Mouse (Mus musculus) right cerebral cortex, adult 2 months (tissue): Measurements from ENCODE around the gene Adamts10.

Source experiments
- DNase-seq, 2 experiments: peaks; one replicate each; pipeline ENCODE4 v3.0.0; 2021 to 2022; ENCODE audit warnings: low spot score in 2 of 2

Adamts10 gene

GRCm38 (mm10) chr17:33554536-33554935 lies 30.5 kb downstream of the Adamts10 start:
- no peak for DNase-seq

- DNase-seq = peak in 1 of 2 experiments; percentile 9
These were observed 31.3 kb downstream of the Adamts10 start, which contains the start of gene Myo1f for GRCm38 (mm10) chr17:33555223-33555855. Myo1f (plus strand) TSS chr17:33555707.

GRCm38 (mm10) chr17:33557922-33558321 lies 33.9 kb downstream of the Adamts10 start:
- no peak for DNase-seq

- no peak for DNase-seq
These were observed 39.6 kb downstream of the Adamts10 start for GRCm38 (mm10) chr17:33563527-33564076.

GRCm38 (mm10) chr17:33564599-33564998 lies 40.6 kb downstream of the Adamts10 start:
- no peak for DNase-seq

GRCm38 (mm10) chr17:33566182-33566581 lies 42.2 kb downstream of the Adamts10 start:
- no peak for DNase-seq

- DNase-seq = no peak
These were observed 60.1 kb downstream of the Adamts10 start for GRCm38 (mm10) chr17:33584061-33584460.

- DNase-seq = no peak
These were observed 62.0 kb downstream of the Adamts10 start for GRCm38 (mm10) chr17:33586011-33586410.

- DNase-seq = no peak
These were observed 73.3 kb downstream of the Adamts10 start for GRCm38 (mm10) chr17:33597271-33597670.

- no peak for DNase-seq
These were observed 74.5 kb downstream of the Adamts10 start for GRCm38 (mm10) chr17:33598506-33598905.

- DNase-seq = no peak
These were observed 76.0 kb downstream of the Adamts10 start for GRCm38 (mm10) chr17:33599836-33600475.

GRCm38 (mm10) chr17:33600831-33601230 lies 76.8 kb downstream of the Adamts10 start:
- DNase-seq = no peak

- DNase-seq = no peak
These were observed 77.9 kb downstream of the Adamts10 start for GRCm38 (mm10) chr17:33601947-33602346.
